Mouse (Mus musculus) ES-E14 (cell line): Measurements from ENCODE around the gene Camsap2.

Experiments
- HCFC1 ChIP-seq: IDR thresholded peaks from 2 replicates; pipeline ENCODE4 v1.6.1; 2012; ENCODE audit warnings: low read length, inconsistent platforms, borderline replicate concordance; ENCODE audit not compliant: insufficient read depth
- MAFK ChIP-seq: IDR thresholded peaks from 2 replicates; pipeline ENCODE4 v1.6.1; 2014; ENCODE audit warnings: mild to moderate bottlenecking, low read depth, low read length, inconsistent platforms; ENCODE audit not compliant: insufficient read depth
- ZC3H11A ChIP-seq: IDR thresholded peaks from 2 replicates; pipeline ENCODE4 v1.6.1; 2012; ENCODE audit warnings: low read depth, mild to moderate bottlenecking, inconsistent platforms, low read length, borderline replicate concordance

- TF ChIP-seq ZC3H11A (no peak), HCFC1 (no peak), MAFK (no peak)
Observed at GRCm38 (mm10) chr1:136322331-136322730, 23.6 kb downstream of the Camsap2 start.
